Mouse (Mus musculus): ENCODE measurements around the gene Mphosph6. TPM values are rescaled to one million over a fixed set of nuclear protein-coding genes. Genes with fewer than 3 reads are reported as not detected.

The Mphosph6 gene
- 37.4 and 38.3 TPM in 2 replicates for polyA plus RNA-seq (2015; fragmentation: Nextera tagmentation; extraction: Ambion mirVana)

GRCm38 (mm10) chr8:117801443-117802298, at the start of gene Mphosph6:
Mphosph6 (minus strand) TSS chr8:117801943.
- Histone ChIP-seq H3K9me3 (no peaks in the 10 kb centered on the region), H3K9ac (replicated peaks) (peak within 1 kb of the TSS; percentile 70), H3K27me3 (no peaks in the 10 kb centered on the region), H3K36me3 (peaks cover 19% of the 10 kb centered on the region), H3K4me3 (replicated peaks) (peak within 1 kb of the TSS; percentile 54), H3K27ac (peak within 1 kb of the TSS; percentile 70), H3K4me2 (replicated peaks) (peak within 1 kb of the TSS; percentile 69), H3K4me1 (replicated peaks) (peaks cover 26% of the 10 kb centered on the region)
- peak; percentile 99 for ATAC-seq
- under 1% methylated on average over 65 of the region's 65 CpGs for WGBS

GRCm38 (mm10) chr8:117850420-117850819, 48.7 kb upstream of the Mphosph6 start:
- Histone ChIP-seq H3K27ac (no peak overlapping the region), H3K9ac (replicated peaks) (no peak overlapping the region), H3K4me3 (replicated peaks) (no peak overlapping the region), H3K36me3 (no peaks in the 10 kb centered on the region), H3K4me1 (replicated peaks) (no peaks in the 10 kb centered on the region), H3K4me2 (replicated peaks) (no peak overlapping the region), H3K27me3 (no peaks in the 10 kb centered on the region), H3K9me3 (no peaks in the 10 kb centered on the region)
- no peak for ATAC-seq
- WGBS = 79% methylated on average over 10 of the region's 10 CpGs

- H3K36me3 ChIP-seq = no peaks in the 10 kb centered on the region
- no peak for ATAC-seq
- WGBS = 93% methylated on average over 6 of the region's 6 CpGs
- H3K4me3 ChIP-seq (replicated peaks) = no peak overlapping the region
- no peak overlapping the region for H3K27ac ChIP-seq
- H3K9ac ChIP-seq (replicated peaks) = no peak overlapping the region
- no peaks in the 10 kb centered on the region for H3K27me3 ChIP-seq
- peaks cover 3% of the 10 kb centered on the region; the same call in 1 of the 2 replicates for H3K9me3 ChIP-seq
- no peak overlapping the region for H3K4me2 ChIP-seq (replicated peaks)
- H3K4me1 ChIP-seq (replicated peaks) = no peaks in the 10 kb centered on the region
Measured at GRCm38 (mm10) chr8:117847865-117848264, 46.1 kb upstream of the Mphosph6 start.

- H3K27ac ChIP-seq = no peak overlapping the region
- no peaks in the 10 kb centered on the region; the same call in 1 of the 2 replicates for H3K4me1 ChIP-seq (replicated peaks)
- H3K4me2 ChIP-seq (replicated peaks) = no peak overlapping the region
- no peak for ATAC-seq
- no peaks in the 10 kb centered on the region for H3K27me3 ChIP-seq
- 88% methylated on average over 8 of the region's 8 CpGs for WGBS
- H3K4me3 ChIP-seq (replicated peaks) = no peak overlapping the region
- H3K36me3 ChIP-seq = no peaks in the 10 kb centered on the region
- H3K9me3 ChIP-seq = peaks cover 3% of the 10 kb centered on the region; the same call in 1 of the 2 replicates
- H3K9ac ChIP-seq (replicated peaks) = no peak overlapping the region
Measured at GRCm38 (mm10) chr8:117843694-117844093, 42.0 kb upstream of the Mphosph6 start.

GRCm38 (mm10) chr8:117813524-117813923, 11.8 kb upstream of the Mphosph6 start:
- no peak overlapping the region for H3K9ac ChIP-seq (replicated peaks)
- WGBS = 75% methylated on average over 4 of the region's 4 CpGs
- H3K4me1 ChIP-seq (replicated peaks) = no peaks in the 10 kb centered on the region
- no peaks in the 10 kb centered on the region for H3K27me3 ChIP-seq
- no peak for ATAC-seq
- no peaks in the 10 kb centered on the region for H3K36me3 ChIP-seq
- H3K4me2 ChIP-seq (replicated peaks) = no peak overlapping the region
- no peak overlapping the region for H3K4me3 ChIP-seq (replicated peaks)
- H3K27ac ChIP-seq = no peak overlapping the region
- no peaks in the 10 kb centered on the region for H3K9me3 ChIP-seq

- 100% methylated on average over 2 of the region's 2 CpGs for WGBS
Measured at GRCm38 (mm10) chr8:117810676-117811075, 8.9 kb upstream of the Mphosph6 start.

GRCm38 (mm10) chr8:117805419-117805818, 3.7 kb upstream of the Mphosph6 start:
- Histone ChIP-seq H3K4me3 (replicated peaks) (no peak overlapping the region), H3K9ac (replicated peaks) (no peak overlapping the region), H3K4me2 (replicated peaks) (no peak overlapping the region), H3K27ac (no peak overlapping the region), H3K27me3 (no peaks in the 10 kb centered on the region), H3K4me1 (replicated peaks) (peaks cover 15% of the 10 kb centered on the region), H3K36me3 (no peaks in the 10 kb centered on the region), H3K9me3 (no peaks in the 10 kb centered on the region)
- 84% methylated on average over 5 of the region's 5 CpGs for WGBS
- no peak for ATAC-seq

More at GRCm38 (mm10) chr8:117810676-117811075, 8.9 kb upstream of the Mphosph6 start:
- Histone ChIP-seq H3K4me1 (replicated peaks) (no peaks in the 10 kb centered on the region), H3K4me2 (replicated peaks) (no peak overlapping the region), H3K27me3 (no peaks in the 10 kb centered on the region), H3K9ac (replicated peaks) (no peak overlapping the region), H3K36me3 (no peaks in the 10 kb centered on the region), H3K9me3 (no peaks in the 10 kb centered on the region), H3K27ac (no peak overlapping the region), H3K4me3 (replicated peaks) (no peak overlapping the region)
- ATAC-seq = no peak

GRCm38 (mm10) chr8:117802299-117802689, 551 bp upstream of the Mphosph6 start:
- H3K4me3 ChIP-seq (replicated peaks) = peak overlapping the region; percentile 54
- no peaks in the 10 kb centered on the region for H3K27me3 ChIP-seq
- H3K4me2 ChIP-seq (replicated peaks) = peak overlapping the region; percentile 69
- peaks cover 26% of the 10 kb centered on the region for H3K4me1 ChIP-seq (replicated peaks)
- WGBS = 2% methylated on average over 11 of the region's 11 CpGs
- H3K9me3 ChIP-seq = no peaks in the 10 kb centered on the region
- peaks cover 13% of the 10 kb centered on the region for H3K36me3 ChIP-seq
- ATAC-seq = peak; percentile 81
- H3K27ac ChIP-seq = peak overlapping the region; percentile 70; the same call in 1 of the 2 replicates
- H3K9ac ChIP-seq (replicated peaks) = peak overlapping the region; percentile 51

GRCm38 (mm10) chr8:117798066-117798465, 3.7 kb downstream of the Mphosph6 start:
- no peak overlapping the region for H3K4me3 ChIP-seq (replicated peaks)
- no peaks in the 10 kb centered on the region for H3K9me3 ChIP-seq
- H3K4me1 ChIP-seq (replicated peaks) = peaks cover 30% of the 10 kb centered on the region
- 98% methylated on average over 2 of the region's 2 CpGs for WGBS
- no peak overlapping the region for H3K9ac ChIP-seq (replicated peaks)
- H3K36me3 ChIP-seq = peaks cover 48% of the 10 kb centered on the region
- no peaks in the 10 kb centered on the region for H3K27me3 ChIP-seq
- no peak overlapping the region for H3K4me2 ChIP-seq (replicated peaks)
- no peak for ATAC-seq
- H3K27ac ChIP-seq = no peak overlapping the region

- no peaks in the 10 kb centered on the region for H3K27me3 ChIP-seq
- no peak overlapping the region for H3K9ac ChIP-seq (replicated peaks)
- H3K4me2 ChIP-seq (replicated peaks) = no peak overlapping the region
- no peak overlapping the region for H3K27ac ChIP-seq
- no peaks in the 10 kb centered on the region for H3K9me3 ChIP-seq
- H3K4me1 ChIP-seq (replicated peaks) = peaks cover 28% of the 10 kb centered on the region
- ATAC-seq = no peak
- 94% methylated on average over 15 of the region's 15 CpGs for WGBS
- H3K36me3 ChIP-seq = peaks cover 60% of the 10 kb centered on the region
- no peak overlapping the region for H3K4me3 ChIP-seq (replicated peaks)
Measured at GRCm38 (mm10) chr8:117796464-117796863, 5.3 kb downstream of the Mphosph6 start.

- Histone ChIP-seq H3K36me3 (peaks cover 78% of the 10 kb centered on the region), H3K4me3 (replicated peaks) (no peak overlapping the region), H3K27ac (no peak overlapping the region), H3K4me2 (replicated peaks) (no peak overlapping the region), H3K9me3 (no peaks in the 10 kb centered on the region), H3K4me1 (replicated peaks) (peaks cover 10% of the 10 kb centered on the region; the same call in 1 of the 2 replicates), H3K27me3 (no peaks in the 10 kb centered on the region), H3K9ac (replicated peaks) (no peak overlapping the region)
- no peak for ATAC-seq
- WGBS = 89% methylated on average over 10 of the region's 10 CpGs
Measured at GRCm38 (mm10) chr8:117794581-117794980, 7.2 kb downstream of the Mphosph6 start.

GRCm38 (mm10) chr8:117792616-117793144, 9.1 kb downstream of the Mphosph6 start:
- 62% methylated on average over 19 of the region's 19 CpGs for WGBS
- Histone ChIP-seq H3K27ac (no peak overlapping the region; the same call in 1 of the 2 replicates), H3K27me3 (no peaks in the 10 kb centered on the region), H3K4me3 (replicated peaks) (no peak overlapping the region), H3K4me2 (replicated peaks) (no peak overlapping the region), H3K36me3 (peaks cover 87% of the 10 kb centered on the region), H3K9ac (replicated peaks) (no peak overlapping the region), H3K4me1 (replicated peaks) (peaks cover 9% of the 10 kb centered on the region; the same call in 1 of the 2 replicates), H3K9me3 (no peaks in the 10 kb centered on the region)
- 0 out of 2 replicates have a peak, but pooled peaks have one; percentile 37 for ATAC-seq

Measured in midbrain, embryonic 13.5 days (tissue).